Mouse (Mus musculus) ES-Bruce4 (cell line): ENCODE results near the gene Slc5a1.

Source experiments
- CTCF ChIP-seq: IDR thresholded peaks from one replicate; pipeline ENCODE4 v1.8.1; 2011; ENCODE audit warnings: low read depth, low read length
- EP300 ChIP-seq: IDR thresholded peaks from 2 replicates; pipeline ENCODE4 v1.6.1; 2011; ENCODE audit warnings: low read depth, low read length; ENCODE audit not compliant: insufficient read depth
- POLR2A ChIP-seq: IDR thresholded peaks from one replicate; pipeline ENCODE4 v1.8.1; 2011; ENCODE audit warnings: low read length; ENCODE audit not compliant: insufficient read depth

DNA sequence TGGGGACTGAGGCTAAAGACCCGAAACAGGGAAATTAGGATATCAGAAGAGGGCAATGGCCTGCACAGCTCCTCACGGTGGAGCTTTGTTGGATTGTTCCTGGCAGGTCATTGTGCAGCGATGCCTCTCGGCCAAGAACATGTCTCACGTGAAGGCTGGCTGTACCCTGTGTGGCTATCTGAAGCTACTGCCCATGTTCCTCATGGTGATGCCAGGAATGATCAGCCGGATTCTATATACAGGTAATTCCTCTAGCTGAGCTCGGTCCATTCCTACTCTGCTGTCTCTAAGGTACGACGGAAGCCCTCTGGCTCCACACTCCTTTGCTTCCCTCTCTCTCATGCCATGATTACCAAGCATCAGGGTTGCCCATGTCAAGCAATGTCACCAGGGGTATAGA is 42.8 kb downstream of the Slc5a1 start:
- no peak for TF ChIP-seq CTCF
- TF ChIP-seq POLR2A, result no peak
- no peak for TF ChIP-seq EP300
